Comparison of ENCODE assay signal across 9 mouse cellular contexts in genomic region chr5:76975736-76976135, GRCm38 (mm10). TPM values are rescaled to one million over a fixed set of nuclear protein-coding genes. Genes with fewer than 3 reads are reported as not detected.
A peak's percentile ranks its signal among the peaks of the same experiment; 100 is the strongest.
DNase-seq lines count a peak whose midpoint lies in the region; ATAC-seq lines count a peak whose summit lies in the region.
"Had no signal": no experiment of that assay in that cellular context is flagged by ENCODE, and none has a peak within 500 bp of the region (broad histone marks: within the 10 kb centered on the region; RNA-seq: fewer than 3 reads in every experiment).

No protein-coding gene starts in this region.

- H3K4me3 ChIP-seq in erythroblast, embryonic 14.5 days (replicated peaks): peak overlapping the region; percentile 97
- no peak overlapping the region; the same call in 1 of the 2 replicates for H3K4me3 ChIP-seq in neural tube, embryonic 11.5 days (ENCODE audit: low read depth, low read length)
- peak overlapping the region; percentile 99 for H3K4me3 ChIP-seq in limb, embryonic 15.5 days

- H3K27ac ChIP-seq in neural tube, embryonic 11.5 days (ENCODE audit: low read depth, low read length): no peak overlapping the region
- no peak overlapping the region for H3K27ac ChIP-seq in limb, embryonic 15.5 days

- peaks cover 25% of the 10 kb centered on the region for H3K4me1 ChIP-seq in erythroblast, embryonic 14.5 days (ENCODE audit: control insufficient read depth)
- H3K4me1 ChIP-seq in neural tube, embryonic 11.5 days (ENCODE audit: control insufficient read depth, insufficient read depth, low read length): 0 out of 2 replicates have a peak, but pooled peaks cover 6% of the 10 kb centered on the region
- peaks cover 12% of the 10 kb centered on the region for H3K4me1 ChIP-seq in limb, embryonic 15.5 days

- DNase-seq in neural tube, embryonic 11.5 days (ENCODE audit: low spot score): no peak
- DNase-seq in neural tube, embryonic 10.5 days (ENCODE audit: extremely low spot score, low spot score): no peak
- no peak for DNase-seq in spleen, postnatal 10 days (ENCODE audit: low spot score in 2 of 2)
- DNase-seq in B cell, adult 2 months: no peak
- DNase-seq in embryo, embryonic 11 days: no peak
- DNase-seq: right cerebral cortex, adult 18-20 months had no signal

- H3K27me3 ChIP-seq in erythroblast, embryonic 14.5 days (ENCODE audit: control insufficient read depth): no peaks in the 10 kb centered on the region
- H3K27me3 ChIP-seq in neural tube, embryonic 11.5 days (ENCODE audit: control insufficient read depth, insufficient read depth, low read length): no peaks in the 10 kb centered on the region
- H3K27me3 ChIP-seq in limb, embryonic 15.5 days: no peaks in the 10 kb centered on the region

- no peaks in the 10 kb centered on the region for H3K9me3 ChIP-seq in erythroblast, embryonic 14.5 days (ENCODE audit: control insufficient read depth, low read length)
- no peaks in the 10 kb centered on the region for H3K9me3 ChIP-seq in neural tube, embryonic 11.5 days (ENCODE audit: control insufficient read depth, low read length)
- no peaks in the 10 kb centered on the region for H3K9me3 ChIP-seq in limb, embryonic 15.5 days

- no peak overlapping the region for H3K9ac ChIP-seq in neural tube, embryonic 11.5 days (ENCODE audit: low read length)
- no peak overlapping the region for H3K9ac ChIP-seq in limb, embryonic 15.5 days

- H3K36me3 ChIP-seq in erythroblast, embryonic 14.5 days (ENCODE audit: control insufficient read depth): peaks cover 59% of the 10 kb centered on the region
- peaks cover 9% of the 10 kb centered on the region for H3K36me3 ChIP-seq in neural tube, embryonic 11.5 days (ENCODE audit: control insufficient read depth, insufficient read depth, low read length)
- H3K36me3 ChIP-seq in limb, embryonic 15.5 days: peaks cover 31% of the 10 kb centered on the region

- 87% methylated on average over 8 of the region's 8 CpGs for WGBS in neural tube, embryonic 11.5 days
- WGBS in limb, embryonic 15.5 days: 61% methylated on average over 8 of the region's 8 CpGs

- peak overlapping the region; percentile 92; the same call in 1 of the 2 replicates for H3K4me2 ChIP-seq in neural tube, embryonic 11.5 days (ENCODE audit: low read depth)
- H3K4me2 ChIP-seq in limb, embryonic 15.5 days: peak overlapping the region; percentile 56

- ATAC-seq in erythroblast, adult 5-6 weeks (replicated peaks; ENCODE audit: low FRiP score, poor library complexity, severe bottlenecking): no peak
- ATAC-seq in neural tube, embryonic 11.5 days (ENCODE audit: insufficient read depth, low FRiP score, low TSS enrichment): no peak
- no peak for ATAC-seq in limb, embryonic 15.5 days (ENCODE audit: insufficient number of reproducible peaks, low FRiP score, low TSS enrichment, low read depth)

RNA-seq across cellular contexts. Expression of gene Srp72, which starts 1.3 kb away (rescaled TPM):
- polyA plus RNA-seq in erythroblast, embryonic 14.5 days (2012): 3.4 and 8.2 TPM in 2 replicates
- 26.3 and 35.1 TPM in 2 replicates for total RNA-seq in erythroblast, adult 5-6 weeks (2015; ENCODE audit: low replicate concordance)
- total RNA-seq in erythroblast, adult 5-6 weeks (2017; ENCODE audit: low replicate concordance): 40.6 and 45.2 TPM in 2 replicates
- polyA plus RNA-seq in neural tube, embryonic 11.5 days (2014; fragmentation: Nextera tagmentation; extraction: Ambion mirVana): 80.7 and 84.3 TPM in 2 replicates
- 103 and 109 TPM in 2 replicates for polyA plus RNA-seq in limb, embryonic 15.5 days (2015; fragmentation: Nextera tagmentation; extraction: Ambion mirVana)

RNA-seq across cellular contexts. Expression of gene Ppat, which starts 24.4 kb away (rescaled TPM):
- polyA plus RNA-seq in erythroblast, embryonic 14.5 days (2012): 0.37 and 0.49 TPM in 2 replicates
- total RNA-seq in erythroblast, adult 5-6 weeks (2015; ENCODE audit: low replicate concordance): 9.8 and 13.3 TPM in 2 replicates
- total RNA-seq in erythroblast, adult 5-6 weeks (2017; ENCODE audit: low replicate concordance): 12.0 and 12.8 TPM in 2 replicates
- polyA plus RNA-seq in neural tube, embryonic 11.5 days (2014; fragmentation: Nextera tagmentation; extraction: Ambion mirVana): 38.5 and 40.8 TPM in 2 replicates
- polyA plus RNA-seq in limb, embryonic 15.5 days (2015; fragmentation: Nextera tagmentation; extraction: Ambion mirVana): 19.3 and 19.4 TPM in 2 replicates

RNA-seq across cellular contexts. Expression of gene Paics, which starts 24.6 kb away (rescaled TPM):
- 5.0 and 5.7 TPM in 2 replicates for polyA plus RNA-seq in erythroblast, embryonic 14.5 days (2012)
- 72.1 and 74.2 TPM in 2 replicates for total RNA-seq in erythroblast, adult 5-6 weeks (2015; ENCODE audit: low replicate concordance)
- 55.9 and 80.4 TPM in 2 replicates for total RNA-seq in erythroblast, adult 5-6 weeks (2017; ENCODE audit: low replicate concordance)
- polyA plus RNA-seq in neural tube, embryonic 11.5 days (2014; fragmentation: Nextera tagmentation; extraction: Ambion mirVana): 375 and 378 TPM in 2 replicates
- 237 and 238 TPM in 2 replicates for polyA plus RNA-seq in limb, embryonic 15.5 days (2015; fragmentation: Nextera tagmentation; extraction: Ambion mirVana)

RNA-seq across cellular contexts. Expression of gene Arl9, which starts 28.1 kb away (rescaled TPM):
- not detected in 2 replicates for polyA plus RNA-seq in erythroblast, embryonic 14.5 days (2012)
- not detected in 2 replicates for total RNA-seq in erythroblast, adult 5-6 weeks (2015; ENCODE audit: low replicate concordance)
- total RNA-seq in erythroblast, adult 5-6 weeks (2017; ENCODE audit: low replicate concordance): not detected in 2 replicates
- not detected in 2 replicates for polyA plus RNA-seq in neural tube, embryonic 11.5 days (2014; fragmentation: Nextera tagmentation; extraction: Ambion mirVana)
- polyA plus RNA-seq in limb, embryonic 15.5 days (2015; fragmentation: Nextera tagmentation; extraction: Ambion mirVana): 0.55 TPM in 1 of 2 replicates, not detected in the other

RNA-seq across cellular contexts. Expression of gene Thegl, which starts 40.1 kb away (rescaled TPM):
- polyA plus RNA-seq in erythroblast, embryonic 14.5 days (2012): 0.03 TPM in 1 of 2 replicates, not detected in the other
- 0.84 TPM in 1 of 2 replicates, not detected in the other for total RNA-seq in erythroblast, adult 5-6 weeks (2015; ENCODE audit: low replicate concordance)
- not detected in 2 replicates for total RNA-seq in erythroblast, adult 5-6 weeks (2017; ENCODE audit: low replicate concordance)
- polyA plus RNA-seq in neural tube, embryonic 11.5 days (2014; fragmentation: Nextera tagmentation; extraction: Ambion mirVana): 0.28 TPM in 1 of 2 replicates, not detected in the other
- 0.16 and 0.22 TPM in 2 replicates for polyA plus RNA-seq in limb, embryonic 15.5 days (2015; fragmentation: Nextera tagmentation; extraction: Ambion mirVana)

Comparison
In these comparisons a context has a peak if more than half of its experiments do, and no peak if none do; other contexts are left out.
1. RNA of gene Ppat, which starts 24.4 kb away (polyA plus RNA-seq): 38.5 to 40.8 TPM in neural tube, embryonic 11.5 days and 19.3 to 19.4 TPM in limb, embryonic 15.5 days; 0.37 to 0.49 TPM in erythroblast, embryonic 14.5 days; every median in the first group is over 10 times any median in the second.
2. RNA of gene Paics, which starts 24.6 kb away (polyA plus RNA-seq): 375 to 378 TPM in neural tube, embryonic 11.5 days and 237 to 238 TPM in limb, embryonic 15.5 days; 5.0 to 5.7 TPM in erythroblast, embryonic 14.5 days; every median in the first group is over 10 times any median in the second.